Mouse (Mus musculus) E14TG2a.4 (cell line): ENCODE measurements around the gene Ube2c.

Experiments
- CTCF ChIP-seq: conservative IDR thresholded peaks from 2 replicates; pipeline ENCODE4 v1.5.1; 2014; ENCODE audit warnings: low read length
- NANOG ChIP-seq: IDR thresholded peaks from 2 replicates; pipeline ENCODE4 v1.6.1; 2014; ENCODE audit warnings: borderline replicate concordance, low read length, mixed read lengths
- POU5F1 ChIP-seq: IDR thresholded peaks from 2 replicates; pipeline ENCODE4 v1.6.1; 2014; ENCODE audit warnings: low read length, borderline replicate concordance

- TF ChIP-seq CTCF, result no peak
- no peak for TF ChIP-seq POU5F1
- no peak for TF ChIP-seq NANOG
Measured at GRCm38 (mm10) chr2:164778015-164778287, 8.3 kb downstream of the Ube2c start.
